Mouse (Mus musculus): ENCODE data around the gene Tstd1. TPM values are rescaled to one million over a fixed set of nuclear protein-coding genes. Genes with fewer than 3 reads are reported as not detected.

Gene Tstd1
- 1.4 and 2.3 TPM in 2 replicates for polyA plus RNA-seq (2021; fragmentation: Nextera tagmentation)
- long read RNA-seq, experiment 1, result 0 reads
- long read RNA-seq, experiment 2, result 0 reads

GRCm38 (mm10) chr1:171418660-171419059, at the start of gene Tstd1:
Gene Tstd1, plus strand, starts transcription at chr1:171418872.

DNA sequence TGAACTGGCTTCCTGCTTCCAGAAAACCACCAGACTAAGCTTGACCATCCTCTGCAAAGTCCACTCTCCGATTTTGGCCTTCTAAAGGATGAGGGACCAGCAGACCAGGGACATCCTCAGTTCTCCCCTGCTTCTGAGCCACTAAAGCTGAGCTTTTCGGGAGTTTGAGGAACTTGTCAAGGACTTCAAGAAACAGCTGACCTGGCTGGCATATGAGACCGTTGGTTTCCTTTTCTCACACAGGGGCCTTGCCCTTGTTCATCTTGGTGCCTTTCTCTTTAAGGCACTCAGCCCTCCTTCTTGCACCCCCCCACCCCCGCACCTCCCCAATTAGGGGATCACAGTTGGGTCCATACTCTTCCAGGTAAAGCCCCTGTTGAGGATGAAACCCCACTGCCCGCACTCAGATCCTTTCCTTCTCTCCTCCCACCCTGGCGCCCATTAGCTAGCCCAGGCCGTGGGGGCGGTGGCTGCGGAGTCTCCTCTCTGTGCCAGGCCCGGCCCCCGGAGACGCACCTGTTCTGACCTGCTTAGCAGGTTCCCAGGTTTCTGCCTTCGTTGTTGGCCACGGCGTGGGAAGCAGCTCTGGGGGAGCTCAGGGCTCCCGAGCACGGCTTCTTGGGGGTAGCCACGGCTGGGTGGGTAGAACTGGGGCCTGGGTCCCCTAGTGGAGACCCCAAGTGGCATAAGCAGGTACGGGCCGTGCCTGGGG, 48.7 kb upstream of the Tstd1 start, which contains the start of gene Nectin4:
Gene Nectin4, plus strand, starts transcription at position 255 of the 712 bp plus-strand sequence.

DNA sequence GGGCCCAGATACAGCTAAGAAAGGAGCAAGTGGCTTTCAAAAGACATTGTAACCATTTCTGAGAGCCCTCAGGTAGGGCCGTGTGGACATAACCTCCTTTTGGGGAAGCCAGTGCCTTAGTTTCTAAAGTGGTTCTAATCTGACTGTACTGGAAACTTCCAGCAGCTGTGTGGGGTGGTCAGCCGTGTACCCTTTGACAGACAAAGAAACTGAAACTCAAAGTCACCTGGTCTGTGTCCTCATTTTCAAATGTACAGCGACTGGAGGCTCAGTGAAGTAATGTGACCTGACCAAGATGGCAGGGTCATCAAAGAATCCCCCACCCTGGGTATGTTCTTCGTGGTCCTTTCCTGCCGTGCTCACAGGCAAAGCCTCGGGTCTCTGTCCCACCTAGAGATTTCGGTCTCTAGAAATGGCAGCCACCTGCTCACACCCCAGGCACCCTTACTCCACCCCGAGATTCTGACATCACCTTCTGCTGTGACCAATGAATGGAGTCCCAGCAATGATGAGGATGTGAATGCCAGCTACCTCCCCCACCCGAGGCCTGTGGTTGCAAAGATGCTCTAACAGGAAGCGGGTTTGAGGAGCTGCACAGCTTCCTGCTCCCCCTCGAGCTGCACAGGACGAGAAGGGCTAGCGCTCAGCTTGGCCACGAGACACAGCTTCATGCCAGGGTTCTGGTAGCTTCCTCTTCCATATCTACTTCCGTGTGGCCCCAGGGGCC, 30.1 kb upstream of the Tstd1 start, which contains the start of gene Arhgap30:
Gene Arhgap30, plus strand, starts transcription at position 579 of the 727 bp plus-strand sequence.

GRCm38 (mm10) chr1:171410947-171411484, 7.7 kb upstream of the Tstd1 start, which contains the start of gene Usf1:
Gene Usf1, plus strand, starts transcription at chr1:171411313.

DNA sequence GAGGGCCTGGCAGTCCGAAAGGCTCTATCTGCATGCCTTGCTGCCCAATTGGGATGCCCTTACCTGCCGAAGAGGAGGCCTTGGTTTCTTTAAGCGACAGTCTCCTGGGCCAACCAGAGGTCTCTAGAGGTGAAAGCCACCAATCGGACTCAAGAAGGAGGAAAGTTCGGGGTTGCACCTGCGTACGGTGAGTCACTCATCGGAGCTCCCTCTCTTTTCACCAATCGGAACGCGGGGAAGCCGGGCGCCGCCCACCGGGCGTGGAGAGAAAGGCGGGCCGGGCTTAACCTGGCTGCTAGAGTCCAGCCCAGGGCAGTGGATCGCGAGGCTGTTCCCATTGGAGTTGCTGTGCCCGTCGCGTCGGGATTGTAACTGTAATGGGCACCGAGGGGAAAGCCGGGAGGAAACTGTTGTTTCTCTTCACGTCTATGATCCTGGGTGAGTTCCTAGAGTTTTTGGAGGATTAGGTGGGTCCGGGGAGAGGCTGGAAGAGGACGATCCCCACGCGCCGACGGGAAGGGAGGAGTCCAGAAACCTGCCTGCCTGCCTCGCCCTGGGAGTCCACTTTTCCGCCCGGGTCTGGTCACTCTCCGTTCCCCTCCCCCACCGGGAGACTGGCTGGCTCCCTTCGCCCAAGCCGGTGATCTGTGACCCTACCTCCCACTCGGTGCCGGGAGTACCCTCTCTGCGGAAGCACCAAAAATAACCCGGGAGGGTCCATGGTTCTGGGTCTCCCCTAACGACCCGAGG, 18.8 kb downstream of the Tstd1 start, which contains the start of gene F11r:
Gene F11r, plus strand, starts transcription at position 272 of the 750 bp plus-strand sequence.

Other genes starting within 250 kb of the Tstd1 start
- gene Pcp4l1, start 222.6 kb upstream of the Tstd1 start, polyA plus RNA-seq (2021; fragmentation: Nextera tagmentation), result 51.6 and 80.2 TPM in 2 replicates
- 0.09 TPM in 1 of 2 replicates, not detected in the other for gene Nr1i3, start 204.9 kb upstream of the Tstd1 start, polyA plus RNA-seq (2021; fragmentation: Nextera tagmentation)
- 87.6 and 97.2 TPM in 2 replicates for gene Tomm40l, start 196.4 kb upstream of the Tstd1 start, polyA plus RNA-seq (2021; fragmentation: Nextera tagmentation)
- gene Apoa2, start 193.8 kb upstream of the Tstd1 start, polyA plus RNA-seq (2021; fragmentation: Nextera tagmentation), result 4.8 and 6.2 TPM in 2 replicates
- gene Fcer1g, start 184.5 kb upstream of the Tstd1 start, polyA plus RNA-seq (2021; fragmentation: Nextera tagmentation), result 114 and 119 TPM in 2 replicates
- 5.2 and 5.5 TPM in 2 replicates for gene Adamts4, start 168.5 kb upstream of the Tstd1 start, polyA plus RNA-seq (2021; fragmentation: Nextera tagmentation)
- gene Ndufs2, start 167.5 kb upstream of the Tstd1 start, polyA plus RNA-seq (2021; fragmentation: Nextera tagmentation), result 112 and 142 TPM in 2 replicates
- 59.3 and 66.2 TPM in 2 replicates for gene B4galt3, start 148.5 kb upstream of the Tstd1 start, polyA plus RNA-seq (2021; fragmentation: Nextera tagmentation)
- 7.7 and 9.4 TPM in 2 replicates for gene Ppox, start 137.7 kb upstream of the Tstd1 start, polyA plus RNA-seq (2021; fragmentation: Nextera tagmentation)
- 45.9 and 51.2 TPM in 2 replicates for gene Usp21, start 130.9 kb upstream of the Tstd1 start, polyA plus RNA-seq (2021; fragmentation: Nextera tagmentation)
- gene Ufc1, start 123.8 kb upstream of the Tstd1 start, polyA plus RNA-seq (2021; fragmentation: Nextera tagmentation), result 186 and 192 TPM in 2 replicates
- 30.4 and 30.5 TPM in 2 replicates for gene Dedd, start 89.7 kb upstream of the Tstd1 start, polyA plus RNA-seq (2021; fragmentation: Nextera tagmentation)
- gene Nit1, start 73.2 kb upstream of the Tstd1 start, polyA plus RNA-seq (2021; fragmentation: Nextera tagmentation), result 30.4 and 30.8 TPM in 2 replicates
- gene Pfdn2, start 73.2 kb upstream of the Tstd1 start, polyA plus RNA-seq (2021; fragmentation: Nextera tagmentation), result 139 and 143 TPM in 2 replicates
- 9.4 and 9.8 TPM in 2 replicates for gene Klhdc9, start 58.1 kb upstream of the Tstd1 start, polyA plus RNA-seq (2021; fragmentation: Nextera tagmentation)
- gene Nectin4, start 48.8 kb upstream of the Tstd1 start, polyA plus RNA-seq (2021; fragmentation: Nextera tagmentation), result 1.7 and 2.2 TPM in 2 replicates
- gene Arhgap30, start 29.9 kb upstream of the Tstd1 start, polyA plus RNA-seq (2021; fragmentation: Nextera tagmentation), result 0.48 and 0.65 TPM in 2 replicates
- 36.7 and 37.4 TPM in 2 replicates for gene Usf1, start 7.6 kb upstream of the Tstd1 start, polyA plus RNA-seq (2021; fragmentation: Nextera tagmentation)
- 9.5 and 13.0 TPM in 2 replicates for gene F11r, start 18.7 kb downstream of the Tstd1 start, polyA plus RNA-seq (2021; fragmentation: Nextera tagmentation)
- 7.4 and 7.6 TPM in 2 replicates for gene Alyref2, start 84.6 kb downstream of the Tstd1 start, polyA plus RNA-seq (2021; fragmentation: Nextera tagmentation)
- not detected in 2 replicates for gene Itln1, start 116.4 kb downstream of the Tstd1 start, polyA plus RNA-seq (2021; fragmentation: Nextera tagmentation)
- not detected in 2 replicates for gene Cd244a, start 140.3 kb downstream of the Tstd1 start, polyA plus RNA-seq (2021; fragmentation: Nextera tagmentation)
- 0.10 and 0.11 TPM in 2 replicates for gene Ly9, start 188.5 kb downstream of the Tstd1 start, polyA plus RNA-seq (2021; fragmentation: Nextera tagmentation)
- not detected in 2 replicates for gene Slamf7, start 234.2 kb downstream of the Tstd1 start, polyA plus RNA-seq (2021; fragmentation: Nextera tagmentation)

Measured in layer of hippocampus, adult 6 months (tissue).